Mouse (Mus musculus) forebrain, postnatal 0 days (tissue): ENCODE data around the gene Tm4sf4. TPM values are rescaled to one million over a fixed set of nuclear protein-coding genes. Genes with fewer than 3 reads are reported as not detected.

Experiments
- ATAC-seq: fragments of 200-750 bp; cut with Nextera tagmentation; 2 replicates; pipeline ENCODE4 v1.8.0; 2017; ENCODE audit warnings: mild to moderate bottlenecking, moderate library complexity
- DNase-seq: peaks from one replicate; pipeline ENCODE4 v3.0.0-alpha.2; 2015
- H3K27ac ChIP-seq: fragments of 300-500 bp; sonication (generic); 2 replicates; pipeline ENCODE4 v1.5.1; 2014; ENCODE audit warnings: low read depth, mild to moderate bottlenecking, antibody characterized with exemption, low read length, moderate library complexity, mixed read lengths
- H3K27me3 ChIP-seq: fragments of 300-500 bp; sonication (generic); 2 replicates; pipeline ENCODE4 v1.6.1; 2014; ENCODE audit warnings: mild to moderate bottlenecking, low read length, mixed read lengths; ENCODE audit not compliant: insufficient read depth
- H3K36me3 ChIP-seq: fragments of 300-500 bp; sonication (generic); 2 replicates; pipeline ENCODE4 v1.6.1; 2014; ENCODE audit warnings: mild to moderate bottlenecking, moderate library complexity; ENCODE audit not compliant: insufficient read depth
- H3K4me1 ChIP-seq: fragments of 300-500 bp; sonication (generic); 2 replicates; pipeline ENCODE4 v1.6.1; 2014; ENCODE audit warnings: antibody characterized with exemption; ENCODE audit not compliant: insufficient read depth
- H3K4me2 ChIP-seq: fragments of 300-500 bp; sonication (generic); 2 replicates; pipeline ENCODE4 v1.6.1; 2014; ENCODE audit warnings: low read depth, mild to moderate bottlenecking, moderate library complexity
- H3K4me3 ChIP-seq: fragments of 300-500 bp; sonication (generic); 2 replicates; pipeline ENCODE4 v1.5.1; 2014; ENCODE audit warnings: low read depth, low read length, mixed read lengths
- H3K9ac ChIP-seq: fragments of 300-500 bp; sonication (generic); 2 replicates; pipeline ENCODE4 v1.6.1; 2014; ENCODE audit warnings: mild to moderate bottlenecking
- H3K9me3 ChIP-seq: fragments of 300-500 bp; sonication (generic); 2 replicates; pipeline ENCODE4 v1.6.1; 2016; ENCODE audit warnings: low read length
- CTCF ChIP-seq: sonication (generic); IDR thresholded peaks from 2 replicates; pipeline ENCODE4 v1.5.1; 2016; ENCODE audit warnings: antibody characterized with exemption, control low read depth, low read depth
- WGBS: fragments of 180-500 bp; shearing (Covaris S2); extraction: QIAGEN DNeasy Blood & Tissue Kit; methylation state at CpG from one replicate; pipeline ENCODE4 v1.1.7; 2014; 5-methylcytosine and 5-hydroxymethylcytosine counted together
- polyA plus RNA-seq: library from polyadenylated mRNA; unstranded; fragments of >200 nt; fragmentation: Nextera tagmentation; extraction: Ambion mirVana; gene quantifications from 2 replicates; pipeline ENCODE4 v1.2.1, GENCODE M21; 2015
- total RNA-seq: library from RNA; depleted of rRNA; stranded (reverse); fragments of >200 nt; gene quantifications from 2 replicates; pipeline ENCODE4 v1.2.3, GENCODE M21; 2014

Gene Tm4sf4
- total and polyA plus RNA-seq, 2 experiments from 2014 or later, result not detected

GRCm38 (mm10) chr3:57426351-57426750 is 1.2 kb downstream of the Tm4sf4 start:
- 84% methylated on average over 11 of the region's 11 CpGs for WGBS
- Histone ChIP-seq H3K4me1 (no peaks in the 10 kb centered on the region), H3K9me3 (no peaks in the 10 kb centered on the region), H3K4me2 (no peak overlapping the region), H3K4me3 (no peak overlapping the region), H3K36me3 (no peaks in the 10 kb centered on the region), H3K27ac (no peak overlapping the region), H3K27me3 (no peaks in the 10 kb centered on the region), H3K9ac (no peak overlapping the region)
- DNase-seq (no peak), ATAC-seq (no peak)
- TF ChIP-seq CTCF, result no peak

- ATAC-seq (no peak), DNase-seq (no peak)
- TF ChIP-seq CTCF, result no peak
- 42% methylated on average over 5 of the region's 5 CpGs for WGBS
- no peaks in the 10 kb centered on the region for H3K9me3 ChIP-seq
- H3K4me3 ChIP-seq, result no peak overlapping the region
- no peaks in the 10 kb centered on the region for H3K36me3 ChIP-seq
- no peak overlapping the region for H3K27ac ChIP-seq
- no peaks in the 10 kb centered on the region for H3K4me1 ChIP-seq
- no peak overlapping the region for H3K4me2 ChIP-seq
- no peaks in the 10 kb centered on the region for H3K27me3 ChIP-seq
- H3K9ac ChIP-seq, result no peak overlapping the region
Measured at GRCm38 (mm10) chr3:57428682-57429464, 3.8 kb downstream of the Tm4sf4 start.

- Histone ChIP-seq H3K4me3 (no peak overlapping the region), H3K27ac (no peak overlapping the region), H3K9ac (no peak overlapping the region), H3K4me1 (no peaks in the 10 kb centered on the region), H3K4me2 (no peak overlapping the region), H3K36me3 (no peaks in the 10 kb centered on the region), H3K9me3 (no peaks in the 10 kb centered on the region), H3K27me3 (no peaks in the 10 kb centered on the region)
- 0 out of 2 replicates have a peak, but pooled peaks have one; percentile 16 for TF ChIP-seq CTCF
- ATAC-seq (no peak), DNase-seq (no peak)
- WGBS, result 78% methylated on average over 4 of the region's 4 CpGs
Measured at GRCm38 (mm10) chr3:57429486-57429885, 4.4 kb downstream of the Tm4sf4 start.

- Histone ChIP-seq H3K36me3 (no peaks in the 10 kb centered on the region), H3K9ac (no peak overlapping the region), H3K4me1 (no peaks in the 10 kb centered on the region), H3K4me2 (no peak overlapping the region), H3K4me3 (no peak overlapping the region), H3K27me3 (no peaks in the 10 kb centered on the region), H3K9me3 (no peaks in the 10 kb centered on the region), H3K27ac (no peak overlapping the region)
- TF ChIP-seq CTCF, result no peak
- ATAC-seq (no peak), DNase-seq (no peak)
- WGBS, result 68% methylated on average over 3 of the region's 3 CpGs
Measured at GRCm38 (mm10) chr3:57431706-57432105, 6.6 kb downstream of the Tm4sf4 start.

GRCm38 (mm10) chr3:57435364-57435763 is 10.2 kb downstream of the Tm4sf4 start:
- ATAC-seq (no peak), DNase-seq (no peak)
- no peak overlapping the region for H3K27ac ChIP-seq
- WGBS, result 75% methylated on average over 8 of the region's 8 CpGs
- H3K4me2 ChIP-seq, result no peak overlapping the region
- H3K27me3 ChIP-seq, result no peaks in the 10 kb centered on the region
- no peak overlapping the region for H3K9ac ChIP-seq
- H3K9me3 ChIP-seq, result no peaks in the 10 kb centered on the region
- TF ChIP-seq CTCF, result no peak
- H3K4me3 ChIP-seq, result no peak overlapping the region
- no peaks in the 10 kb centered on the region for H3K36me3 ChIP-seq
- no peaks in the 10 kb centered on the region for H3K4me1 ChIP-seq

GRCm38 (mm10) chr3:57440956-57441355 is 15.8 kb downstream of the Tm4sf4 start:
- H3K4me1 ChIP-seq, result no peaks in the 10 kb centered on the region
- H3K4me2 ChIP-seq, result no peak overlapping the region
- TF ChIP-seq CTCF, result no peak
- DNase-seq, result no peak
- no peak overlapping the region for H3K27ac ChIP-seq
- H3K27me3 ChIP-seq, result no peaks in the 10 kb centered on the region
- H3K4me3 ChIP-seq, result no peak overlapping the region
- H3K9me3 ChIP-seq, result no peaks in the 10 kb centered on the region
- no peak for ATAC-seq
- no peak overlapping the region for H3K9ac ChIP-seq
- 75% methylated on average over 3 of the region's 3 CpGs for WGBS
- no peaks in the 10 kb centered on the region for H3K36me3 ChIP-seq

GRCm38 (mm10) chr3:57445706-57446105 is 20.6 kb downstream of the Tm4sf4 start:
- DNase-seq (no peak), ATAC-seq (no peak)
- Histone ChIP-seq H3K27me3 (no peaks in the 10 kb centered on the region), H3K9me3 (no peaks in the 10 kb centered on the region), H3K9ac (no peak overlapping the region), H3K36me3 (no peaks in the 10 kb centered on the region), H3K4me3 (no peak overlapping the region), H3K27ac (no peak overlapping the region), H3K4me2 (no peak overlapping the region), H3K4me1 (no peaks in the 10 kb centered on the region)
- TF ChIP-seq CTCF, result no peak
- 18% methylated on average over 3 of the region's 3 CpGs for WGBS
